Comparison of ENCODE assay signal across 8 mouse cellular contexts in the genomic region with DNA sequence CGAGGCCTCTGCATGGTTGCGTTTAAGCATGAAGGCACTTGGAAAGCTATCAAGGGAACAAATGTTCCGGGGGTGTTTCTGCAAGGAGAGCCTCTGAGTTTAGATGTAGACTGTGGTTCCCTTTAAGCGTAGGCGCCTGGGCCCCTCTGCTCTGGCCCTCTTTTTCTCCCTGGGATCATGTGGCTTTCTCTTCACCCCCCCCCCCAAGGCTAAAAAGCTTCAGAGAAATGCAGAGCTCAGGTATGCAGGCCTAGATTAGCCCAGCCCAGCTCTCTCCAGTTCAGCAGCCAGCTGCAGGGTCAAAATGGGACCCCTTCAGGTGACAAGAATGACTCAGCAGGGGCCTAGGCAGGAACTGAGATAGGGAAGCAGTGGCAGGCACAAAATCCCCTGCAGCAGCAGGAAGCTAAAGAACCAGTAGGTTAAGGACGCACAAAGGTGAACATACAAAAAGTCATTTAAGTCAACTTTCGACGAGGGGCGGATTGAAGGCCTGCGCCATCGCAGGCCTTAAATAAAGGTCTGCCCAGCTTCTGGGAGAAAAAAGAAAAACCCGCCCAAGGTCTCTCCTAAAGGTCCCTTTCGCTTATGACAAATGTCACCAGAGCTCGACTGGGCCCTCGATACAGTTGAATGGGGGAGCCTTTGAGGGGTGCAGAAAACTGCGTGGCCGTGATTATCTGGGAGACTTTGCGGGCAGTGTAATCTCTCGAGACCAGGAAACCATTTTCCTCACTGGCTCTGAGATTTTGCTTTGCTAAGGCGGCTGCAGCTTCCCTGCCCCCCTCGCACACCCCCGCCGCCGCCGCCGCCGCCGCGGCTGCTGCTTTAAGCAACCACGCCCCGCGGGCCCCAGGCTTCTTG. TPM values are rescaled to one million over a fixed set of nuclear protein-coding genes. Genes with fewer than 3 reads are reported as not detected.
DNase-seq lines count a peak whose midpoint lies in the region; ATAC-seq and TF ChIP-seq lines count a peak whose summit lies in the region.

No protein-coding gene starts in this region.

- H3K9me3 ChIP-seq in G1E (replicated peaks), result no peaks in the 10 kb centered on the region
- no peaks in the 10 kb centered on the region for H3K9me3 ChIP-seq in embryonic facial prominence, embryonic 14.5 days (ENCODE audit: control insufficient read depth, low read length)
- no peaks in the 10 kb centered on the region for H3K9me3 ChIP-seq in lung, embryonic 16.5 days (ENCODE audit: control insufficient read depth, low read length)

- no peak for TF ChIP-seq CTCF in G1E (IDR thresholded peaks at IDR 0.05; ENCODE audit: low read depth, low read length)

- H3K4me2 ChIP-seq in embryonic facial prominence, embryonic 14.5 days (ENCODE audit: low read depth, low read length), result peak overlapping the region; percentile 55
- H3K4me2 ChIP-seq in lung, embryonic 16.5 days (ENCODE audit: low read depth, low read length), result peak overlapping the region; percentile 54

- peaks cover 27% of the 10 kb centered on the region for H3K4me1 ChIP-seq in G1E (ENCODE audit: insufficient read depth, low read depth, low read length)
- no peaks in the 10 kb centered on the region for H3K4me1 ChIP-seq in embryonic facial prominence, embryonic 14.5 days (ENCODE audit: control insufficient read depth, insufficient read depth, low read length)
- peaks cover 5% of the 10 kb centered on the region; the same call in 1 of the 2 replicates for H3K4me1 ChIP-seq in lung, embryonic 16.5 days (replicated peaks; ENCODE audit: control insufficient read depth, insufficient read depth, low read length)

- peak overlapping the region; percentile 94 for H3K27ac ChIP-seq in embryonic facial prominence, embryonic 14.5 days (replicated peaks; ENCODE audit: low read depth, low read length)
- peak overlapping the region; percentile 96 for H3K27ac ChIP-seq in lung, embryonic 16.5 days (ENCODE audit: low read length)

- H3K9ac ChIP-seq in embryonic facial prominence, embryonic 14.5 days (ENCODE audit: low read depth, low read length), result peak overlapping the region; percentile 61
- peak overlapping the region; percentile 67 for H3K9ac ChIP-seq in lung, embryonic 16.5 days (ENCODE audit: low read length)

- whole genome bisulfite sequencing in embryonic facial prominence, embryonic 14.5 days, result 20% methylated on average over 20 of the region's 32 CpGs
- 28% methylated on average over 19 of the region's 32 CpGs for WGBS in lung, embryonic 16.5 days

- H3K4me3 ChIP-seq in G1E (ENCODE audit: low read depth, low read length), result peak overlapping the region; percentile 78; the same call in 1 of the 2 replicates
- peak overlapping the region; percentile 29 for H3K4me3 ChIP-seq in embryonic facial prominence, embryonic 14.5 days (ENCODE audit: low read depth, low read length)
- peak overlapping the region; percentile 38 for H3K4me3 ChIP-seq in lung, embryonic 16.5 days (ENCODE audit: low read length)

- no peaks in the 10 kb centered on the region for H3K27me3 ChIP-seq in G1E (ENCODE audit: insufficient read depth, low read length)
- no peaks in the 10 kb centered on the region for H3K27me3 ChIP-seq in embryonic facial prominence, embryonic 14.5 days (replicated peaks; ENCODE audit: control insufficient read depth, insufficient read depth, low read length)
- no peaks in the 10 kb centered on the region for H3K27me3 ChIP-seq in lung, embryonic 16.5 days (ENCODE audit: control insufficient read depth, insufficient read depth, low read depth, low read length)

- peak; percentile 82 for DNase-seq in A20 (ENCODE audit: low read depth, low spot score)
- no peak for DNase-seq in G1E (ENCODE audit: low spot score)
- peak; percentile 20 for DNase-seq in embryonic facial prominence, embryonic 14.5 days (ENCODE audit: low spot score)
- peak; percentile 12 to 29 for DNase-seq in layer of hippocampus, postnatal 10 days (ENCODE audit: low spot score in 2 of 2)
- peak; percentile 7 for DNase-seq in right cerebral cortex, postnatal 4 days
- no peak for DNase-seq in urinary bladder, adult 2 months (ENCODE audit: low spot score)

- peak; percentile 41 for ATAC-seq in G1E (ENCODE audit: extremely low read depth, insufficient number of reproducible peaks, low FRiP score, poor library complexity, severe bottlenecking)
- ATAC-seq in embryonic facial prominence, embryonic 14.5 days (ENCODE audit: low read depth), result no peak
- ATAC-seq in hematopoietic stem cell, adult 5-6 weeks (replicated peaks in 1 of 2; ENCODE audit: insufficient read depth in 1 of 2, low FRiP score in 2 of 2, low TSS enrichment in 1 of 2, low read depth in 1 of 2, poor library complexity in 2 of 2, severe bottlenecking in 2 of 2), result peak; percentile 33 to 46
- ATAC-seq in lung, embryonic 16.5 days (ENCODE audit: low read depth), result peak; percentile 19; the same call in 1 of the 2 replicates

- peaks cover 13% of the 10 kb centered on the region for H3K36me3 ChIP-seq in G1E (replicated peaks)
- H3K36me3 ChIP-seq in embryonic facial prominence, embryonic 14.5 days (ENCODE audit: control insufficient read depth, insufficient read depth, low read length), result peaks cover 7% of the 10 kb centered on the region
- peaks cover 4% of the 10 kb centered on the region; the same call in 1 of the 2 replicates for H3K36me3 ChIP-seq in lung, embryonic 16.5 days (ENCODE audit: control insufficient read depth, insufficient read depth, low read length)

RNA-seq across cellular contexts. Expression of a gene that starts 0.7 kb away (rescaled TPM):
- total RNA-seq in G1E (2014; fragmentation: Nextera tagmentation) (492 and 520 TPM in 2 replicates), G1E (2017) (548 and 617 TPM in 2 replicates)
- polyA plus RNA-seq in G1E (2012), result 237 and 255 TPM in 2 replicates
- 471 and 515 TPM in 2 replicates for polyA plus RNA-seq in embryonic facial prominence, embryonic 14.5 days (2014; fragmentation: Nextera tagmentation; extraction: Ambion mirVana)
- total RNA-seq in hematopoietic stem cell, adult 5-6 weeks (2017), result 288 and 363 TPM in 2 replicates
- total RNA-seq in layer of hippocampus, postnatal 10 days (2021), result 100 to 1,000 TPM; 161 to 167 TPM
- 517 and 530 TPM in 2 replicates for polyA plus RNA-seq in lung, embryonic 16.5 days (2015; fragmentation: Nextera tagmentation; extraction: Ambion mirVana)
- polyA plus RNA-seq in urinary bladder, adult 2 months (2012; rRNA removed), result 227 and 245 TPM in 2 replicates

Comparison
In these comparisons a context has a peak if more than half of its experiments do, and no peak if none do; other contexts are left out.
1. DNase-seq: peak in A20 (single experiment), embryonic facial prominence, embryonic 14.5 days (single experiment), layer of hippocampus, postnatal 10 days (2 of 2) and right cerebral cortex, postnatal 4 days (single experiment); none in G1E (single experiment) and urinary bladder, adult 2 months (single experiment).
2. Peak in every context shown above with its lines, with median percentiles within 50 percentile points of each other: H3K4me3 ChIP-seq.